Mouse (Mus musculus): ENCODE results near the gene Ccdc160. TPM values are rescaled to one million over a fixed set of nuclear protein-coding genes. Genes with fewer than 3 reads are reported as not detected.

Ccdc160 gene
- total and polyA plus RNA-seq, 3 experiments, result 0.22 TPM; not detected in 2

DNA sequence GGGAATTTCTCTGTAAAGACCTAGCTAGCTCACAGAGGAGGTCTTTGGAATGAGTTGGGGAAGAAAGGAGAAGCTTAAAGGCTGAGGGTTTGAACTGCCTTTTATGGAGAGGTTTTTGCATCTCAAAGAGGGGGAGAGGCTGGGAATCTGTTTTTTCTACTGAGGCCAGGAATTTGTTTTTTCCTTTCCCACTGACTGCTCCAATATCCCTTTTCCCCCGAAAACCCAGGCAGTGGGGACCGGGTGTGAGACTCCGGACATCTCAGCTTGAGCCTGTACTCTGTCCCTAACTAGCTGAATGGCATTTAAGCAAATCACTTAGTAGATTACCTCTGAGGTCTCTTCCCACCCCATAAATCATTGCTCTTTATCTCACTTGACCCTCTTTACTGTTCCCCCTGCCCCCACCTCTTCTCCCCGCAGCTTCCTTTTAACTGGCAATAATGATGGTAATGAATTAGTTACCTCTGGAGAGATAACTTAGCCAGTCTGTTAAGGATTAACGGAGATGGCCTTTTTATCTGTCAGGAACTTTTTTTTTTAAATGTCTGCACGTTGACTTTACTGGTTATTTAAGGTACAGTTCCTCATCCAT lies 37.4 kb upstream of the Ccdc160 start:
- H3K9me3 ChIP-seq (replicated peaks), result no peaks in the 10 kb centered on the region
- TF ChIP-seq TAL1 (conservative IDR thresholded peaks at IDR 0.05; ENCODE audit: low read depth, low read length), result no peak
- no peak for TF ChIP-seq POLR2AphosphoS5 (IDR thresholded peaks at IDR 0.05; ENCODE audit: insufficient replicate concordance, low read depth, low read length)
- no peak for TF ChIP-seq GATA2 (IDR thresholded peaks at IDR 0.05; ENCODE audit: borderline replicate concordance, low read depth, low read length)
- TF ChIP-seq GATA1 (IDR thresholded peaks at IDR 0.05; ENCODE audit: borderline replicate concordance, low read length), result no peak
- no peak for TF ChIP-seq CTCF (IDR thresholded peaks at IDR 0.05; ENCODE audit: low read depth, low read length)
- ATAC-seq (ENCODE audit: extremely low read depth, insufficient number of reproducible peaks, low FRiP score, poor library complexity, severe bottlenecking), result no peak
- H3K4me1 ChIP-seq (ENCODE audit: insufficient read depth, low read depth, low read length), result no peaks in the 10 kb centered on the region
- H3K27me3 ChIP-seq (ENCODE audit: insufficient read depth, low read length), result no peaks in the 10 kb centered on the region
- H3K36me3 ChIP-seq (replicated peaks), result no peaks in the 10 kb centered on the region
- H3K4me3 ChIP-seq (ENCODE audit: low read depth, low read length), result no peak overlapping the region
- DNase-seq (ENCODE audit: low spot score), result no peak

DNA sequence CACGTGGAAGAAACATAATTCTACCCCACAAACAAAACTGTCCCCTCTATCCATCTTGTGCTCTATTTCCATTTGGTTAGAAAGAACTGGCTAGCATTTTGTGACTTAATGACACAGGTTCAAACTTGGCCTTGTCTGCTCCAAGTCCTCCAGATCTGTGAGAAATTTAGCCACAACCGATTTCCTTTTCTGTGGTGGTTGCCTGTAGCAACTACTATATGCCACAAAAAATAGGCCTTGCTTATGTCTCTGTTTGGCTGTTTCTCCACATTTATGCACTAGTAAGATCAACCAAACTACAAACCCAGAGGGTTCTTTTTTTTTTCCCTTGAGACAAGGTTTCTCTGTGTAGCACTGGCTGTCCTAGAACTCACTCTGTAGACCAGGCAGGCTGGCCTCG lies 33.8 kb upstream of the Ccdc160 start:
- Histone ChIP-seq H3K27me3 (ENCODE audit: insufficient read depth, low read length) (no peaks in the 10 kb centered on the region), H3K9me3 (replicated peaks) (no peaks in the 10 kb centered on the region), H3K4me3 (ENCODE audit: low read depth, low read length) (no peak overlapping the region), H3K4me1 (ENCODE audit: insufficient read depth, low read depth, low read length) (no peaks in the 10 kb centered on the region), H3K36me3 (replicated peaks) (no peaks in the 10 kb centered on the region)
- DNase-seq (ENCODE audit: low spot score) (no peak), ATAC-seq (ENCODE audit: extremely low read depth, insufficient number of reproducible peaks, low FRiP score, poor library complexity, severe bottlenecking) (no peak)
- TF ChIP-seq CTCF (IDR thresholded peaks at IDR 0.05; ENCODE audit: low read depth, low read length) (no peak), GATA2 (IDR thresholded peaks at IDR 0.05; ENCODE audit: borderline replicate concordance, low read depth, low read length) (no peak), POLR2AphosphoS5 (IDR thresholded peaks at IDR 0.05; ENCODE audit: insufficient replicate concordance, low read depth, low read length) (no peak), GATA1 (IDR thresholded peaks at IDR 0.05; ENCODE audit: borderline replicate concordance, low read length) (no peak), TAL1 (conservative IDR thresholded peaks at IDR 0.05; ENCODE audit: low read depth, low read length) (no peak)

DNA sequence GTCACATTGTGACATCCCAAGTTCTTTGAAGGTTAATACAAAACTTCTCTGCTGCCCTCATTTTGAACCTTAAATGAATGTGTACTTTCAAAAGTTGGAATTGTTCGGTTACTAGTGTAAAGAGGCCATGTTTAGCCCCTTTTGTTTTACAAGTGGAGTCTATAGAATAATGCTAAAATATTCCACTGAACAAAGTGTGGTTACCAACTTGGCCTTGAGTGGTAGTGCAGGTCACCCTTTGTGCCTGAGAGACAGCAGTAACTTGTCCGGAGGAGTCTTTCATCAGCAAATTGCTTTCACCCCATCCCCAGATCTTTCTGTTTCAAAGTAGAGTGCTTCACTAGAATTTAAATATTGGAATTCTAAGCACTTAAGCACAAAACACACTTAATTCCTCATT lies 31.8 kb upstream of the Ccdc160 start:
- H3K9me3 ChIP-seq (replicated peaks), result no peaks in the 10 kb centered on the region
- no peak overlapping the region for H3K4me3 ChIP-seq (ENCODE audit: low read depth, low read length)
- DNase-seq (ENCODE audit: low spot score) (no peak), ATAC-seq (ENCODE audit: extremely low read depth, insufficient number of reproducible peaks, low FRiP score, poor library complexity, severe bottlenecking) (no peak)
- no peaks in the 10 kb centered on the region for H3K4me1 ChIP-seq (ENCODE audit: insufficient read depth, low read depth, low read length)
- TF ChIP-seq TAL1 (conservative IDR thresholded peaks at IDR 0.05; ENCODE audit: low read depth, low read length), result no peak
- TF ChIP-seq POLR2AphosphoS5 (IDR thresholded peaks at IDR 0.05; ENCODE audit: insufficient replicate concordance, low read depth, low read length), result no peak
- no peak for TF ChIP-seq GATA1 (IDR thresholded peaks at IDR 0.05; ENCODE audit: borderline replicate concordance, low read length)
- TF ChIP-seq GATA2 (IDR thresholded peaks at IDR 0.05; ENCODE audit: borderline replicate concordance, low read depth, low read length), result no peak
- TF ChIP-seq CTCF (IDR thresholded peaks at IDR 0.05; ENCODE audit: low read depth, low read length), result no peak
- no peaks in the 10 kb centered on the region for H3K36me3 ChIP-seq (replicated peaks)
- H3K27me3 ChIP-seq (ENCODE audit: insufficient read depth, low read length), result no peaks in the 10 kb centered on the region

DNA sequence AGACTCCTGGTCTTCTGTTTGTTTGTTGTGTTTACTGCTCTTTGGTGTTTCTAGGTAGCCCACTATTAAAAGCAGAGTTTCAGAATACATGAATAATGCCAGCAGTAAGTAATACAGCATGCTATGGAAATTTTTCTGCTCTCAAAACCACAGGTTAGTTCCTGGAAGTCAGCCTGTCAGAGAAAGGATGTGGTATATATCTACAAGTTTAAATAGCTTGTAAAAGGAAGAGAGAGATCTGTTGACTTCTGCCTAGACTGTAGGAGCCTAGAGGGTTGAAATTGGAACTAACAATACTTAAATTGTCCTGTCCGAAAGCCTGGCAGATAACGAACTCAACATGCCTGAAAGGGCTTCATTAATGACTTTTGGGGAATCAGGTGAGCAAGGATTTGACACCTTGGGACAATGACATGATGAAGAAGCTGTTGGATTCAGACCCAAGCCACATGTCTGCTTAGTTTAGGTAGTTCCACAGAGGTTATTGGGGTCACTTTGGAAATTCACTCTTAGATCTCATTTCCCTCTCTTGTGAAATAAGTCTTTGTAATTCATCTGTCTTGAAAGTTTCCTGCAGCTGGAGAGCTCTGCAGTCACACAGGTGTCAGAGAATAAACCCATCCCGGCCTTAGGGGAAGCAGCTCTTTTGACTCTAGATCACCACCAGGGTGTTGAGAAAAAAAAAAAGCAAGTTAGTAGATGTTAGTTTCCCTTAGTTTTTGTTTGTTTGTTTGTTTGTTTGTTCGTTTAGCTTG lies 30.6 kb upstream of the Ccdc160 start:
- no peaks in the 10 kb centered on the region for H3K9me3 ChIP-seq (replicated peaks)
- no peaks in the 10 kb centered on the region for H3K27me3 ChIP-seq (ENCODE audit: insufficient read depth, low read length)
- H3K4me1 ChIP-seq (ENCODE audit: insufficient read depth, low read depth, low read length), result no peaks in the 10 kb centered on the region
- TF ChIP-seq POLR2AphosphoS5 (IDR thresholded peaks at IDR 0.05; ENCODE audit: insufficient replicate concordance, low read depth, low read length) (no peak), TAL1 (conservative IDR thresholded peaks at IDR 0.05; ENCODE audit: low read depth, low read length) (no peak), GATA1 (IDR thresholded peaks at IDR 0.05; ENCODE audit: borderline replicate concordance, low read length) (no peak), CTCF (IDR thresholded peaks at IDR 0.05; ENCODE audit: low read depth, low read length) (no peak), GATA2 (IDR thresholded peaks at IDR 0.05; ENCODE audit: borderline replicate concordance, low read depth, low read length) (no peak)
- no peak overlapping the region for H3K4me3 ChIP-seq (ENCODE audit: low read depth, low read length)
- no peak for DNase-seq (ENCODE audit: low spot score)
- ATAC-seq (ENCODE audit: extremely low read depth, insufficient number of reproducible peaks, low FRiP score, poor library complexity, severe bottlenecking), result no peak
- no peaks in the 10 kb centered on the region for H3K36me3 ChIP-seq (replicated peaks)

DNA sequence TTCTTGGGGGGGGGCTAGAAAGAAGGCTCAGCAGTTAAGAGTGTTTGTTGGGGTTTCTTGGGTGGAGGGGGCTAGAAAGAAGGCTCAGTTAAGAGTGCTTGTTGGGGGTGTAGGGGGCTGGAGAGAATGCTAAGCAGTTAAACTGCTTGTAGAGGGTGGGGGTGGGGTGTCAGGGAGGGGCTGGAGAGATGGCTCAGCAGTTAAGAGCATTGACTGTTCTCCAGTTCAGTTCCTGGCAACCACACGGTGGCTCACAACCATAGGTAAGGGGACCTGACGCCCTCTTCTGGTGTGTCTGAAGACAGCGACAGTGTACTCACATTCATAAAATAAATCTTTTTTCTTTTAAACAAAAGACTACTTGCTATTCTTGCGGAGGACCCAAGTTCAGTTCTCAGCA lies 28.8 kb upstream of the Ccdc160 start:
- Histone ChIP-seq H3K4me3 (ENCODE audit: low read depth, low read length) (no peak overlapping the region), H3K36me3 (replicated peaks) (no peaks in the 10 kb centered on the region), H3K9me3 (replicated peaks) (no peaks in the 10 kb centered on the region), H3K4me1 (ENCODE audit: insufficient read depth, low read depth, low read length) (no peaks in the 10 kb centered on the region), H3K27me3 (ENCODE audit: insufficient read depth, low read length) (no peaks in the 10 kb centered on the region)
- no peak for DNase-seq (ENCODE audit: low spot score)
- TF ChIP-seq CTCF (IDR thresholded peaks at IDR 0.05; ENCODE audit: low read depth, low read length), result no peak
- TF ChIP-seq TAL1 (conservative IDR thresholded peaks at IDR 0.05; ENCODE audit: low read depth, low read length), result no peak
- no peak for TF ChIP-seq GATA2 (IDR thresholded peaks at IDR 0.05; ENCODE audit: borderline replicate concordance, low read depth, low read length)
- TF ChIP-seq POLR2AphosphoS5 (IDR thresholded peaks at IDR 0.05; ENCODE audit: insufficient replicate concordance, low read depth, low read length), result no peak
- no peak for TF ChIP-seq GATA1 (IDR thresholded peaks at IDR 0.05; ENCODE audit: borderline replicate concordance, low read length)
- ATAC-seq (ENCODE audit: extremely low read depth, insufficient number of reproducible peaks, low FRiP score, poor library complexity, severe bottlenecking), result no peak

DNA sequence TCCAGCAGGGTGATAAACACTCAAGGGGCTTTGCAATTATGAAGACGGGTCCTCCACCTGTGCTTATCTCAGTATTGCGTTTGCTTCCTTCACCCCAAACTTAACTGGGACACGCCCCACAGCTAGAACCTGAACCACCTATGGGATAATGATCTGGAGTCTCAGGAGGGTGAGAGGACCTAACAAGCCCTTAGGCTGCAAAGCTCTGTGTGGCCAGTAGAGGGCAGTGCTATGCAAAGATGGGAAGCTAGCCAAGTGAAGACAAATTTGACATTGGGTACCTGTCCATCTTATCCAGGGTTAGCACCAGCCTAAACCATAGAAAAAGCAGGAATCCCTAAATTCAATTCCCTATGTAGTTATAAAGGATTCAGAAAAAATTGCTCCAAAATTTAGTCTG lies 15.0 kb upstream of the Ccdc160 start:
- Histone ChIP-seq H3K27me3 (ENCODE audit: insufficient read depth, low read length) (no peaks in the 10 kb centered on the region), H3K9me3 (replicated peaks) (no peaks in the 10 kb centered on the region), H3K4me1 (ENCODE audit: insufficient read depth, low read depth, low read length) (no peaks in the 10 kb centered on the region), H3K4me3 (ENCODE audit: low read depth, low read length) (no peak overlapping the region), H3K36me3 (replicated peaks) (no peaks in the 10 kb centered on the region)
- DNase-seq (ENCODE audit: low spot score) (peak; percentile 2), ATAC-seq (ENCODE audit: extremely low read depth, insufficient number of reproducible peaks, low FRiP score, poor library complexity, severe bottlenecking) (no peak)
- TF ChIP-seq POLR2AphosphoS5 (IDR thresholded peaks at IDR 0.05; ENCODE audit: insufficient replicate concordance, low read depth, low read length), result no peak
- TF ChIP-seq CTCF (IDR thresholded peaks at IDR 0.05; ENCODE audit: low read depth, low read length), result peak; percentile 54
- no peak for TF ChIP-seq GATA1 (IDR thresholded peaks at IDR 0.05; ENCODE audit: borderline replicate concordance, low read length)
- TF ChIP-seq GATA2 (IDR thresholded peaks at IDR 0.05; ENCODE audit: borderline replicate concordance, low read depth, low read length), result no peak
- TF ChIP-seq TAL1 (conservative IDR thresholded peaks at IDR 0.05; ENCODE audit: low read depth, low read length), result no peak

Measured in G1E (cell line).